Mouse (Mus musculus) olfactory bulb, adult 2 months (tissue): ENCODE results near the gene Plek.

Experiments
- CTCF ChIP-seq: fragments of 200-500 bp; IDR thresholded peaks from 2 replicates; pipeline ENCODE4 v1.5.1; 2012; ENCODE audit warnings: low read depth, mild to moderate bottlenecking, low read length, moderate library complexity; ENCODE audit not compliant: insufficient read depth
- POLR2A ChIP-seq: fragments of 200-500 bp; IDR thresholded peaks from 2 replicates; pipeline ENCODE4 v1.6.1; 2012; ENCODE audit warnings: mild to moderate bottlenecking, low read depth, low read length, moderate library complexity; ENCODE audit not compliant: insufficient read depth

- no peak for TF ChIP-seq POLR2A
- TF ChIP-seq CTCF: no peak
Measured at GRCm38 (mm10) chr11:16992880-16993279, 59.3 kb downstream of the Plek start.
